Mouse (Mus musculus) ZHBTc4 (cell line): ENCODE data around the gene Rassf1.

Source experiments
- DNase-seq: peaks from one replicate; pipeline ENCODE4 v3.0.0-alpha.2; 2011; ENCODE audit warnings: low read depth, low spot score

Rassf1 gene

DNA sequence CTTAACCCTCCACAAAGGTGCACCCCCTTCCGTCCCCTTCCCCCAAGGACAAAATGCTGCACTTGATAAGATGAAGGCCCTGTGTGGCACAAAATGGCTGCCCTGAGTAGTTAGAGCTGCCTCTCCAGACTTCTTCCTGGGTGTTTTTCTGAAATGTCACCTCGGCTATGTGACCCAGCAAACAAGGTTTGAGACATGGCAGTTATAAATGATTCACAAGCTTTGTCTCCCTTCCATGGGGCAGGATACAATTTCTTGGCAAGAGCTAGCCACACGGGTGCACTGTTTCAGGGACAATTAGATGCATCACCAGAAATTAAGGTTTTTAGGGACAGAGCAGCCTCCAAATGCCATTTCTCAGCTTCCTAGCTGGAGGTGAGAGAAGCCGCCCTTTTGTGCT is 10.9 kb upstream of the Rassf1 start:
- no peak for DNase-seq

DNA sequence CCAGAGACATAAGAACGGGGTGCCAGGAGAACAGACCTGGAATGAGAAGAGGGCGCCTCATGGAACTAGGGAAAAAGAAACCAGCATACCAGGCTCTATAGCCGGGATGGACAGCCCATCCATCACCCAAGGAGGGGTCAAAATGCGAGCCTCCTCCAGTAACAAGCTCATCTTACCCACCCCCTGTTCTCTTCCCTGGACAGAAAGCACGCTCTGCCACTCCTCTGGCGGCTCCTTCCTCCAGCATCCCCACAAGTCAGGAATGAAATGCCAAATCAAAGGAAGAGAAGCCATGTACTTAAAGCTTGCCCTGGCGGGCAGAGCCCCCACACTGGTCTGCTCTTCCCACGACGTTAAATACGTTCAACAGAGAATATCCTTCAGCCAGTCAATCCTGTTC is 10.3 kb upstream of the Rassf1 start:
- DNase-seq, result no peak

DNA sequence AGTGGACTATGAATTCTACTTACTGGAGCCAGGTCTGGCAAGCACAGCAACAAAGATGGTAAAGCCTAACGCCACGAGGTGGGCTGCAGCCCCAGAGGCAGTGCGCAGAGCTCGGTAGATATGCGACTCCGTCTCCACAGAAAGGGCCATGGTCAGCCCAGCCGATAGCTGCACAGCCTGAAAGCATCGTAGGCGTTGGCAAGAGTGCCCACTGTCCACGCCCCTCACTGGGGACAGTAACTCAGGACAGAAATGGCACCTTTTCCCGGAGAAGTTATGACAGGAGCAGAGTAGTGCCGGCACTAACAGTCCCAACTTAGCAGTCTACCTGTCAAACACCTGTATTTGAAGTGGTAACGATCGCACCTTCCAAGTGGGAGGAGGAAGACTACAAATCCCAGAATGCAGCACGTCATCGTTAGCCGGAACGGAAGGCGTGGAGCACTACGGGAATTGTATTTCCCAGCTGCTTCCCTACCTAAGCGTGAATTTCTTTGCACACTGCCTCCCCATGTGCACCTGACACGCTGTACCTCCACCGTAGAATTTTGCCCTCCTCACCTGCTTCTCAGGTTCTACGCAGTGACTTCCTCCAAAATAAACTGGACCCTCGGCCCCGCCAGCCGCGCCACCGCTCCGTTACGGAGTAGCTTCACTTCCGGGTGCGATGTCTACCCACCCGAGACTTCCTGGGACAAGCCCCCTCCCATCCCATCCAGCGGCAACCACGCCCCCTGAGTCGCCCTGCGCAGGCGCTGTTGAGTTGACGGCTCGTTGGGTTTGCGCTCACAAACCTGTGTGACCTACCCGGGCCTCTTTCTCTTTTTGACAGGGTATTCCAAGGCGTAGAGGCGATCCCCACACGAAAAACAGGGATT is 9.6 kb upstream of the Rassf1 start, which contains the start of the genes Cyb561d2 and Nprl2:
TSS of gene Cyb561d2 (minus strand) at position 720 of the 878 bp plus-strand sequence.
TSS of gene Nprl2 (plus strand) at position 753 of the 878 bp plus-strand sequence.
- peak; percentile 98 for DNase-seq

DNA sequence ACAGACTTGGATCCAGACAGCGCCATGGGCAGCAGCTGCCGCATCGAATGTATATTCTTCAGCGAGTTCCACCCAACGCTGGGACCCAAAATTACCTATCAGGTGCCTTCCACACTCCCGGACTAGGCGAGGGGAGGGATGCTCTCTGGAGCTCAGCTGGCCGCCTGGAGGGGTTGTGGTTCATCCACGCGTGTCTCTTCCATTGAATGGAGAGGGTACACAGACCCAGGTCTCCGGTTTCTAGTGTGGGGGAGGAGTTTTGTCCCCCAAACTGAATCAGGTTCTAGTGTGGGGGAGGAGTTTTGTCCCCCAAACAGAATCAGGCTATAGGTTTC is 9.0 kb upstream of the Rassf1 start:
- DNase-seq, result no peak

- DNase-seq, result peak; percentile 54
These were observed 8.6 kb upstream of the Rassf1 start for GRCm38 (mm10) chr9:107542721-107543120.

GRCm38 (mm10) chr9:107543299-107543698 is 8.1 kb upstream of the Rassf1 start:
- no peak for DNase-seq

- DNase-seq, result no peak
These were observed 7.1 kb upstream of the Rassf1 start for GRCm38 (mm10) chr9:107544196-107544700.

DNA sequence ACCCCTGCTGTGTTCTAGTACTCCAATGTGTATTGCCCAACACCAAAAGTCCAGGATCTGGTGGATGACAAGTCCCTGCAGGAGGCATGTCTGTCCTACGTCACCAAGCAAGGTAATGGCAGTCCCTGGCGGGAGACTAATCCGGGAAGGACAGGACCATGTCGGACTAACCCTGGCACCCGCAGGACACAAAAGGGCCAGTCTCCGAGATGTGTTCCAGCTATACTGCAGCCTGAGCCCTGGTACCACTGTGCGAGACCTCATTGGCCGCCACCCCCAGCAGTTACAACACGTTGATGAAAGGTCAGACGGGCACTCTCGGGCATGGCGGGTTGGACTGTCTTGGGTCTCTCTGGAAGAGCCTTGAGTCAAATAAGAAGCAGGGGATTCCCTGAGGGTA is 6.6 kb upstream of the Rassf1 start:
- no peak for DNase-seq

DNA sequence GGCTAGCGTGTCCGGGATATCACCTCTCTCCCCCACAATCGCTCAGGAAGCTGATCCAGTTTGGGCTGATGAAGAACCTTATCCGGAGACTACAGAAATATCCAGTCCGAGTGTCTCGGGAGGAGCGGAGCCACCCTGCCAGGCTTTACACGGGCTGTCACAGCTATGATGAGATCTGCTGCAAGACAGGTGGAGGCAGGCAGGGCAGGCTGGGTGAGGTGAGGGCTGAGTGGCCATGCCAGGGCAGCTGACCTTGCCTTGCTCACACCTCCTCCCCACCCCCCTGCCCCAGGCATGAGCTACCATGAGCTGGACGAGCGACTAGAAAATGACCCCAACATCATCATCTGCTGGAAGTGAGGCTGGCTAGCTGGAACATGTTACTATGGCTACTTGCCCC is 6.2 kb upstream of the Rassf1 start:
- no peak for DNase-seq

- DNase-seq, result peak; percentile 83
These were observed 5.8 kb upstream of the Rassf1 start for GRCm38 (mm10) chr9:107545602-107546001.

- DNase-seq, result peak; percentile 90
These were observed 4.3 kb upstream of the Rassf1 start, which contains the start of gene Zmynd10 for GRCm38 (mm10) chr9:107547026-107547425. Zmynd10 (plus strand) TSS chr9:107547298.

- DNase-seq, result no peak
These were observed 3.4 kb upstream of the Rassf1 start for GRCm38 (mm10) chr9:107547957-107548356.

GRCm38 (mm10) chr9:107548820-107549219 is 2.5 kb upstream of the Rassf1 start:
- no peak for DNase-seq

DNA sequence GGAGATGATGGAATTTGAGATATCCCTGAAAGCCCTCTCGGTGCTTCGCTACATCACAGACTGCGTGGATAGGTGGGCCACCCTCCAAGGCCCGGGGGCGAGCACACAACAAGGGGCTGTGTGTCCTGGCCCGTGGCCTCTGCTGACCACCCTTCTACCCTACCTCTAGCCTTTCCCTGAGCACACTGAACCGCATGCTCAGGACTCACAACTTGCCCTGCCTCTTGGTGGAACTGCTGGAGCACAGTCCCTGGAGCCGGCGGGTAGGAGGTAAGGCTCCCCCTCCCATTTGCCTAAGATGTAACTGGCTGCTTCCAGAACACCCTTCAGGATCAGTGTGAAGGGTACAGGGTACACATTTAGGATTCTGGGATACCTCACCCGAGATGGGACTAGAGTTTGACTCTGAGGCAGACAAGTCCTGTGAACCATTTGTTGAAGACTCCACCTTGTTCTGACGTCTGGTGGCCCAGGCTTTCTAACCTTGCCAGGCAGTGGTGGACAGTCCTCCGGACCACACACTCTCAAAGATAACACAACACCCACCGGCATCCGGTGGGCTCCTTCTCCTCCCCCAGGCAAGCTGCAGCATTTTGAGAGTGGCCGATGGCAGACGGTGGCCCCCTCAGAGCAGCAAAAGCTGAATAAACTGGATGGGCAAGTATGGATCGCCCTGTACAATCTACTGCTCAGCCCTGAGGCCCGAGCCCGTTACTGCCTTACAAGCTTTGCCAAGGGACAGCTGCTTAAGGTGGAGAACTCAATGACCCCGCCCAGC is 1.9 kb upstream of the Rassf1 start:
- no peak for DNase-seq

- peak; percentile 60 for DNase-seq
These were observed 751 bp upstream of the Rassf1 start for GRCm38 (mm10) chr9:107550491-107551116.

DNA sequence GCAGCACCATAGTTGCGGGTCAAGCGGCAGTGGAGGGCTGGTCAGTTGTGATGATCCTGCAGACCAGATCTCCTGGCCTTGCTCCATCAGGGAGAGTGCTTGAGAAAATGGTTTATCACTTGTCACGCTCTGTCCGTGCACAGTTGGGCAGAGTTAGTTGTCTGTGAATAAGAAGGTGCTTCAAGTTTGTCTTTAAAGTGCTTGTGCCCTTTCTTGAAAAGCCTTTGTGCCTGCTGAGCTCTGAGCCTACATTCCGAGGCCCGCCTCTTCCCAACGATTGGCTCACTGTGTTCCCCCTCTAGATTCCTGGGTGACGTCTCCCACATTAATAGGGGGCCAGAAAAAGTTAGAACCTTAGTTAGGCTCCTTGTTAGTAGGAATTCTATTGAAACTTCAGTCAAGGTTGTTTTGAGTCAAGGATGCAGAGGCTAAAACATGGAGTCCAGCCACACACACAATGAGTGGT is 568 bp downstream of the Rassf1 start:
- DNase-seq, result no peak

- no peak for DNase-seq
These were observed 1.5 kb downstream of the Rassf1 start for GRCm38 (mm10) chr9:107552690-107553393.

- DNase-seq, result no peak
These were observed 2.4 kb downstream of the Rassf1 start for GRCm38 (mm10) chr9:107553541-107554318.

GRCm38 (mm10) chr9:107554319-107554825 is 3.0 kb downstream of the Rassf1 start:
- DNase-seq, result peak; percentile 99

DNA sequence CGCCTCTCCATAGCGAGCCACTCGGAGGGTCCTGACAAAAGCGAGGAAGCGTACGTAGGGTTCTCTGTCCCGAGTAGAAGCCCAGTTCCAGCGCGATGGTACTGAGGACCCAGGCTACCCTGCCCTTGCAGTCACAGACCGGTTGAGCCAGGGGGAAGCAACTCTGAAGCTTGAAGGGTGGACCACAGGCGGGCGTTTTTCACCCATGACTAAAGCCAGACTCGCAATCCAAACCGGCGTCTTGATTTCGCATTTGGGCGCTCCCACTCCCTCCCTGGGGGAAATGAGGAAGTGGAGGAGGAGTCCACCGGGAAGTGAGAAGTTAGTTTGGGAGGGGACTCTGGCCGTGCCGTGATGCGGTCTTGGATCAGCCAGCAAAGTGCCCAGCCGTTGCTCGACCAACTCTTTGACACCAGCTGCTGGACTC is 3.7 kb downstream of the Rassf1 start:
- DNase-seq, result peak; percentile 82
